Mouse (Mus musculus) testis, postnatal 10 days (tissue): ENCODE measurements around the gene Kif4.

ENCODE experiments used
- DNase-seq: peaks from one replicate; pipeline ENCODE4 v3.0.0; 2021; ENCODE audit warnings: low spot score

Kif4 gene

DNA sequence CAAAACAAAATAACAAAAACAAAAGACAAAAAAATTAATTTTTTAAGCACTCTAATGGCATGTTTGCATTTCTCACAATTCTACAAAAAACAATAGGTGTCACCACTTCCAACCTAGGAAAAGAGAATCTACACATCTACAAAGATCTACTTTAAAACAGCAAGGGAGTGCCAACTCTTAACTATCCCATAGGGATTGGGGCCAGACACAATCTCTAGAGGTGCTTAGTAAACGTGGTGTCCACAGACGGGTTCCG, at the start of gene Kif4:
TSS of gene Kif4 (plus strand) at position 192 of the 256 bp plus-strand sequence.
- DNase-seq, result no peak

GRCm38 (mm10) chrX:100594791-100595190, 30.7 kb upstream of the Kif4 start, which contains the start of gene P2ry4:
TSS of gene P2ry4 (minus strand) at chrX:100594869.
- DNase-seq, result no peak

DNA sequence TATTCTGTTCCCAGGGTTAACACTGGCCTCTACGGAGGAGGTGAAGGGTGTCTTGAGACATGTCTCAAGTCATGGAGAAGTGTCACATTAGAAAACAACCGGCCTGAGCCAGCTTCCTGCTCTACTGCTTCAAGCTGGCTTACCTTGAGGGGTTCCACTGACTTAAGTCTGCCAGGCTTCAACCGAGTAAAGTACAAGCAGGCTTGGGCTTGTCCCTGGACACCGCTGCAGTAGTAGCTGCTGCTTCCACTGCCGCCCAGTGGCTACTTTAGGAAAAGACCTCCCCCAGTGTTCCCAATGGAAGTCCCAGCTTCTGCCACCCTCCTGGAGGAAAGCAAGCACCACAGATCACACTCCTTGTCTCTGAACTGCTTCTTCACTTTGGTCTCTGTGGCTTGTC, 28.1 kb upstream of the Kif4 start:
- peak; percentile 61 for DNase-seq

DNA sequence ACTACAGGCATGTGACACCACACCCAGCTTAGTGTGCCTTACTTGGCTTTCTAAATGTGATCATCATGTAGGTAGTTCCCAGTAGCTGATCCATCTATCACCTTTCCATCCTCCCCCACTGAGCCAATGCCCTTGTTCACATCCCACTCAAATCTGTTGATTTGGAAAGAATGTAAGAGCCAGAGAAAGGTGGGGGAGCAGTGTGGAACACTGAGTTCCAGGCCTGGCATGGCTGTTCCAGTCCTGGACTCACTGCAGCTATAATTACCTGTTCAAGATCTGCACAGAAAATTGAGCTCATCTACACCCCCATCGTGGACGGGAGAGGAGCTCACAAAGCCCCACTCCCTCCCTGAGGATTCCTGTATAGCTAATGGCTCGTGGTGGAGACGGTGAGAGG, 25.8 kb upstream of the Kif4 start:
- no peak for DNase-seq

GRCm38 (mm10) chrX:100605314-100605713, 20.2 kb upstream of the Kif4 start, which contains the start of gene Arr3:
TSS of gene Arr3 (plus strand) at chrX:100605497.
- no peak for DNase-seq

GRCm38 (mm10) chrX:100618488-100618887, 7.0 kb upstream of the Kif4 start:
- no peak for DNase-seq

GRCm38 (mm10) chrX:100621366-100621765, 4.2 kb upstream of the Kif4 start:
- DNase-seq, result no peak

DNA sequence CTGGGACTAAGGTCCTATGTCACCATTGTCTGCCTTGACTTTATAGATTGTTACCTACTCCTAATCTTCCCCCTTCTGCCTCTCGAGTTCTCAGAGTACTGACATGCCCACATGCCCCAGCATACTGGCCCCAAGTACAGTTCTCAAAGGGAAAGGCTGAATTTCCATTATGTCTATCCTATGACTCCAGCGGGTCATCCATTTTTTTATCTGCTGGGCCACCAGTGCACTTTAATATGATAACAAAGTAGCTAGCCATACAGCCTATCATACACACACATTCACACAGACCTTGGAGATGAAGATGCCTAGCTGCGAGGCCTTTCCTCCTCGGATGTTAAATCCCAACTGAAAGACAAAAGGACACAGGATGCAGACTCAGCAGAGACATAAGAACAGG, 1.3 kb upstream of the Kif4 start:
- DNase-seq, result no peak

DNA sequence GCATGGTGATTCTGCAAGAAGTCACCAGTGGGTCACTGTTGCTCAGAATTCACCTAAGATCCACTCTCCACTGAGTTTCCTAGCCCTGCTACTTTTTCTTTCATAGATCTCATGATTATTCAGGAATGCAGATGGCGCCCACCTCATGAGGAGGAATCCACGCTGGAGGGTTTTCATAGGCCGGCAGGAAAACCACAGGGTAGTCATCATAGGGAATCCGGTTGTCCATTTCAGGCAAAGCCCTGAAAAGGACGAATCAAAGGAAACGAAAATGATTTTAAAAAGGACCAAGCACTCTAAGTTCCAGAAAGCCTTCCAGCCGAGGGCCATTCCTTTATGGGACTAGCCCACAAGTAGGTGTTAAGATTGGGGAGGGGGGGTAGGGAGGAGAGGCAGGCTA, 391 bp upstream of the Kif4 start:
- DNase-seq, result no peak

DNA sequence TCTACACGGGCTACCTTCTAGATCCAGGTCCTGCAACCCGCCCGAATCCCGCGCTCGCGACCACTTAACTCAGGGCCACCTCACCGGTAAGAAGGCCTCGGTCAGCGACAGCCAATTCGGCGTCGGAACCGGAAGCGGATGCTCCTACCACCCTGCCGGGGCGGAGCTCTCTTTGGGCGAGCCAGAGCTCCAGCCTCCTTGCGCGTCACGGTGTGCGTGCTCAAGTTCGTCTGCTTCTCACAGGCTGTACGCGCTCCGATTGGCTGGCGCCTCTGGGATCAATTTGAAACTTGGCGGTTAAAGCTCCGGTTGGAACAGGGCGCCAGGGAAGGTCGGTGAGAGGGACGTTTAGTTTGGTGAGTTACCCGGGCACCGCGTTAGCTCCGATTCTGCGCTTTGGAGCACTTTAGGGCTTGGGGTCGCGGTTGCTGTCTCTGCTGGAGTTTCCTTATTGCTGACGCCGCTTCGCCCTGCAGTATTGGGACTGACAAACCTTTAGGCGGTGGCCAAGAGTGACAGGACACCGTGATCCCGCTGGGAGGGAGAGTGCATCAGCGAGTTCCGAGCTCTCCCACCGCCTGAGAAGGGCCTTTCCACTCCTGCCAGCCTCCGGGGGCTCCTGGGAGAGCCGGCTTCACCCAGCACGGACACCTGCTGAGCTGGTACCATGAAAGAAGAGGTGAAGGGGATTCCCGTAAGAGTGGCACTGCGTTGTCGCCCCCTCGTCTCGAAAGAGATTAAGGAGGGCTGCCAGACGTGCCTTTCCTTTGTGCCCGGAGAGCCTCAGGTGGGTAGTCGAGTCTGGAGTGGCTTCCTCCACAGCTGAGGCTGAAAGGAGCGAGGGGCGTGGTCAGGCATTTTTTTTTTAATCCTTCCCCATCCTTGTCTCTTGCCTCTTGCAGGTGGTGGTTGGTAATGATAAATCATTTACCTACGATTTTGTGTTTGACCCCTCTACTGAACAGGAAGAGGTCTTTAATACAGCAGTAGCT, 561 bp downstream of the Kif4 start, which contains the start of gene Pdzd11:
TSS of gene Pdzd11 (minus strand) at position 767 of the 992 bp plus-strand sequence.
- peak; percentile 85 for DNase-seq

DNA sequence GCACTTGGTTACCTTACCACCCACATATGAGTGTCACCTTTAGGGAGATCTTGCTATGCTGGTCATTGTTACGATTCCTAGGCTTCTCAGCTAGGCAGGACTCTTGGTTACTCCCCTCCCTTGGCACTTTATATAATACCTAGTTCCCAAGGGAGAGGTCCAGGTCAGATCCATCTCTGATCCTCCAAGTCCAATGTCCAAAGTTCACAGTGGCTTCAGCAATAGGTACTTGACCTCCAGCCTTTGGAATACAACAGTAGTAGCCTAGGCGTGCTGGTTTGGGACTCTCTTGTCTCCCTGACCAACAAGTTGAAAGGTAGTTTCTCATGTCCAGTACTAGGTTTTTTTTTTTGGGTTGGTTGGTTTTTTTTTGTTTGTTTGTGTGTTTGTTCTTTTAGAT, 3.5 kb downstream of the Kif4 start:
- DNase-seq, result no peak

DNA sequence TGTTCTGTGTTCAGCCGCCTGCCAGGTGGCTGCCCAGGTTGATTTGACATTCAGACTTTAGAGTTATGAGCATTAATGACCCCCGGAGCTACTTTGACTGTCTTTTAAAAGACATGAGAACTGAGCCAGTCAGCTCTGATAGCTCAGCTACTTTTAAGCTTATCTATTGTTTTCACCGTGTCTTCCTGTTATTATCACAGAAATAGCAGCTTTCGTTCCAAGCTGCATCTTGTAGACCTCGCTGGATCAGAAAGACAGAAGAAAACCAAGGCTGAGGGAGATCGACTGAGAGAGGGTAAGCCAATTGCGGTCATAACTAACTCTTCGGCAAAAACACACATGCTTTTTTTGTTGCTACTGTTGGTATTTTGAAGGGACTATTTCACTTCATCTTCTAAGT, 12.9 kb downstream of the Kif4 start:
- no peak for DNase-seq

GRCm38 (mm10) chrX:100652848-100653247, 27.3 kb downstream of the Kif4 start:
- no peak for DNase-seq

DNA sequence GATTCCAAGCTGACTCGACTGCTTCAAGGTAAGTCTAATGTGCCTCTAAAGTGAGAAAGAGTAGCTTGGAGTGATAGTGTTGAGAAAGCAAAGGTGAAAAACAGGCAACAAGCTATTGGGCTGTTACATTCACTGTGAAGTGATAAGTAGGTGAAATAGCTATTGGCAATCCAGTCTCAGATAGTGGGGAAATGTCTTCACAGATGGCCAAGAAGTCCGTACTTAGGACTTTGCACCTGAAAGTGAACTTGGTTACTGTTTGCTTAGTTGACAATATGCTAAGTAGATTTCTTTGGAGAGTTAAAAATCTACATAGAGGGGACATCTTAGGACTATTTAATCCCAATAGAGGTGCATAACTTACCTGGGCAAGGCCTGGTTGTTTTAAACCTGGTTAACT, 39.3 kb downstream of the Kif4 start:
- DNase-seq, result no peak

- no peak for DNase-seq
These were observed 52.7 kb downstream of the Kif4 start for GRCm38 (mm10) chrX:100678204-100678603.

- DNase-seq, result no peak
These were observed 61.0 kb downstream of the Kif4 start for GRCm38 (mm10) chrX:100686527-100686926.

GRCm38 (mm10) chrX:100687360-100688032, 62.0 kb downstream of the Kif4 start:
- DNase-seq, result no peak

DNA sequence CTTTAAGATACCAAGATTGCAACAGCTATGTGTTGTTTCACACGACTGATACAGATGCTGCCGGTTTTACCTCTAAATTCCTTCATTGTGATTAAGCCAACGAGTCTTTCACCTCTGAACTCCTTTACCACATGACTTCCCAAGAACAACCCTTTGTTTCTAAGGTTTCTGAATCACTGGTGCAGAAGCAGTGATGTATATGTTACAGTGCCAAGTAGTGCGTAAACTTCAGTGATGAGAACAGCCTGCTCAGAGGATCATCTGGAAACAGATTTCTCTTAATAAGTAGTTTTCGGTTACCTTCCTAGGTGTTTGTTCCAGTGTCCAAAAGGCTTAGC, 62.5 kb downstream of the Kif4 start:
- no peak for DNase-seq

GRCm38 (mm10) chrX:100696776-100697175, 71.2 kb downstream of the Kif4 start:
- DNase-seq, result no peak

- DNase-seq, result no peak
These were observed 82.5 kb downstream of the Kif4 start for GRCm38 (mm10) chrX:100708032-100708431.

DNA sequence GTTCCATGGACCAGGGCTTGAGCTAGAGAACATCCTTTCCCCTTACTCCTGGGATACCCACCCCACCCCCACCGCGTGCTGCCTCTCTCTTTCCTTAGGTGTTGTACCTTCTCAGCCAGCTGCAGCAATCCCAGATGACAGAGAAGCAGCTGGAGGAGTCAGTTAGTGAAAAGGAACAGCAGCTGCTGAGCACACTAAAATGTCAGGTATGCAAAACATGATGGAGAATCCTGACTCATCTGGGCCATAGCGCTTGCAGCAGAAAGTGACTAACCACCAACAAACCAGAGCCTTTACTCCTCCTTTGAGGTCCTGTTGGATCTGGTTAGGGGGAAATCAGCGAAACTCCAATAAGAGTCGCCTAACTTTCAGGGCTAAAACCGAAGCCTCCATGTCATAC, 90.6 kb downstream of the Kif4 start:
- no peak for DNase-seq

- peak; percentile 72 for DNase-seq
These were observed 103.4 kb downstream of the Kif4 start for GRCm38 (mm10) chrX:100728947-100729346.

GRCm38 (mm10) chrX:100729665-100730188, 104.2 kb downstream of the Kif4 start, which contains the start of gene Gdpd2:
TSS of gene Gdpd2 (plus strand) at chrX:100729873.
- DNase-seq, result peak; percentile 45
